Mouse (Mus musculus): ENCODE data around the gene Spg11.

DNA sequence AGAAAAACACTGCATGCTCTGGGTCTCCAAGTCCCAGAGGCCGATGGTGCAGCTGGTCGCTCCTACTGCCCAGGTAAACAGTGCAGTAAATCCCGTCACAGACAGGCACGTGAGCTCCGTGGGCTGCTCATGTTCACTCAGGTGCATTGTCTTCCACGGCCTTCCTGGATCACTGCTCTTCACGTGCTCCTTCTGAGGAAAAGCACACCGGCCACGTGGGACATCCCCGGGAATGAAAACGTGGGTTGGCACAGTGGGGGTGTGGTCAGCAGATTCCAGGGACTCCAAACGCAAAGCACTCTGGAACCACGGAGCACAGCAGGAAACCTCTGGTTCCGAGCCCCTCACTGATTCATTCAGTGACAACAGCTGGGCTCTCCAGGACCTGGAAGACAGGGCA, 10.1 kb downstream of the Spg11 start:
- TF ChIP-seq CTCF (IDR thresholded peaks at IDR 0.05; ENCODE audit: low read depth, low read length) (no peak), POLR2A (IDR thresholded peaks at IDR 0.05; ENCODE audit: borderline replicate concordance, low read depth, low read length) (no peak)

Data from bone marrow macrophage, adult 2 months (primary cell).